Mouse (Mus musculus): ENCODE data around the gene Rac1.

GRCm38 (mm10) chr5:143493163-143493562, 34.7 kb downstream of the Rac1 start:
- TF ChIP-seq CTCF (IDR thresholded peaks at IDR 0.05; ENCODE audit: low read depth) = no peak
- TF ChIP-seq EP300 (optimal IDR thresholded peaks at IDR 0.05) = no peak

Data from stomach, postnatal 0 days (tissue).